Mouse (Mus musculus): ENCODE measurements around the gene Canx.
"Not testable (repeated sequence)": the region's sequence is repeated elsewhere in the genome, so short reads cannot be mapped to it uniquely, and the experiment has no call there.

Gene Canx

GRCm38 (mm10) chr11:50333181-50333580, 7.7 kb upstream of the Canx start:
- DNase-seq (ENCODE audit: low spot score), result no peak

GRCm38 (mm10) chr11:50329378-50329777, 3.9 kb upstream of the Canx start:
- no peak for DNase-seq (ENCODE audit: low spot score)

- no peak for DNase-seq (ENCODE audit: low spot score)
Observed at GRCm38 (mm10) chr11:50328075-50328625, 2.7 kb upstream of the Canx start.

GRCm38 (mm10) chr11:50326302-50326966, 961 bp upstream of the Canx start:
- peak; percentile 30 for DNase-seq (ENCODE audit: low spot score)

GRCm38 (mm10) chr11:50324751-50325471, 562 bp downstream of the Canx start:
- peak; percentile 36 for DNase-seq (ENCODE audit: low spot score)

- DNase-seq (ENCODE audit: low spot score), result peak; percentile 66
Observed at GRCm38 (mm10) chr11:50323843-50324242, 1.6 kb downstream of the Canx start.

GRCm38 (mm10) chr11:50322345-50322744, 3.1 kb downstream of the Canx start:
- DNase-seq (ENCODE audit: low spot score), result no peak

GRCm38 (mm10) chr11:50321239-50321638, 4.2 kb downstream of the Canx start:
- DNase-seq (ENCODE audit: low spot score), result no peak

GRCm38 (mm10) chr11:50319343-50319742, 6.1 kb downstream of the Canx start:
- not testable (repeated sequence) for DNase-seq (ENCODE audit: low spot score)

- no peak for DNase-seq (ENCODE audit: low spot score)
Observed at GRCm38 (mm10) chr11:50312803-50313202, 12.7 kb downstream of the Canx start.

GRCm38 (mm10) chr11:50303406-50303805, 22.1 kb downstream of the Canx start:
- no peak for DNase-seq (ENCODE audit: low spot score)

GRCm38 (mm10) chr11:50292190-50292855, 33.1 kb downstream of the Canx start, which contains the start of gene Maml1:
TSS of gene Maml1 (minus strand) at chr11:50292311.
- peak; percentile 97 for DNase-seq (ENCODE audit: low spot score)

- DNase-seq (ENCODE audit: low spot score), result peak; percentile 52
Observed at GRCm38 (mm10) chr11:50291321-50292165, 33.9 kb downstream of the Canx start.

GRCm38 (mm10) chr11:50290486-50291225, 34.8 kb downstream of the Canx start:
- DNase-seq (ENCODE audit: low spot score), result no peak

- no peak for DNase-seq (ENCODE audit: low spot score)
Observed at GRCm38 (mm10) chr11:50286428-50286827, 39.0 kb downstream of the Canx start.

GRCm38 (mm10) chr11:50285696-50286095, 39.8 kb downstream of the Canx start:
- DNase-seq (ENCODE audit: low spot score), result no peak

GRCm38 (mm10) chr11:50285263-50285662, 40.2 kb downstream of the Canx start:
- DNase-seq (ENCODE audit: low spot score), result no peak

- no peak for DNase-seq (ENCODE audit: low spot score)
Observed at GRCm38 (mm10) chr11:50280053-50280452, 45.4 kb downstream of the Canx start.

GRCm38 (mm10) chr11:50279005-50279404, 46.5 kb downstream of the Canx start:
- no peak for DNase-seq (ENCODE audit: low spot score)

- DNase-seq (ENCODE audit: low spot score), result no peak
Observed at GRCm38 (mm10) chr11:50277706-50278105, 47.8 kb downstream of the Canx start.

GRCm38 (mm10) chr11:50277025-50277424, 48.4 kb downstream of the Canx start:
- DNase-seq (ENCODE audit: low spot score), result no peak

Measured in c-Kit-positive CD71-positive TER-119-positive erythroid progenitor cells, embryonic 14.5 days (primary cell).